Mouse (Mus musculus) right cerebral cortex, adult 2 months (tissue): ENCODE data around the gene Ikzf1.

Source experiments
- DNase-seq, 2 experiments: peaks; one replicate each; pipeline ENCODE4 v3.0.0; 2021 to 2022; ENCODE audit warnings: low spot score in 2 of 2

Gene Ikzf1

GRCm38 (mm10) chr11:11719748-11720147 is 34.9 kb downstream of the Ikzf1 start:
- no peak for DNase-seq

- no peak for DNase-seq
These were observed 40.6 kb downstream of the Ikzf1 start for GRCm38 (mm10) chr11:11725252-11725875.

GRCm38 (mm10) chr11:11725876-11726525 is 41.2 kb downstream of the Ikzf1 start:
- DNase-seq = no peak

- DNase-seq = no peak
These were observed 42.0 kb downstream of the Ikzf1 start for GRCm38 (mm10) chr11:11726807-11727276.

- DNase-seq = no peak
These were observed 43.2 kb downstream of the Ikzf1 start for GRCm38 (mm10) chr11:11727936-11728556.

GRCm38 (mm10) chr11:11729216-11729615 is 44.4 kb downstream of the Ikzf1 start:
- no peak for DNase-seq

- DNase-seq = no peak
These were observed 45.3 kb downstream of the Ikzf1 start for GRCm38 (mm10) chr11:11730062-11730461.

- no peak for DNase-seq
These were observed 46.9 kb downstream of the Ikzf1 start for GRCm38 (mm10) chr11:11731727-11732126.

- no peak for DNase-seq
These were observed 48.4 kb downstream of the Ikzf1 start for GRCm38 (mm10) chr11:11732972-11733770.

- no peak for DNase-seq
These were observed 50.4 kb downstream of the Ikzf1 start for GRCm38 (mm10) chr11:11735155-11735554.

- no peak for DNase-seq
These were observed 52.1 kb downstream of the Ikzf1 start for GRCm38 (mm10) chr11:11736948-11737347.

GRCm38 (mm10) chr11:11737562-11737961 is 52.8 kb downstream of the Ikzf1 start:
- DNase-seq = no peak

GRCm38 (mm10) chr11:11739054-11739453 is 54.3 kb downstream of the Ikzf1 start:
- DNase-seq = no peak

- no peak for DNase-seq
These were observed 55.8 kb downstream of the Ikzf1 start for GRCm38 (mm10) chr11:11740603-11741002.

- no peak for DNase-seq
These were observed 56.8 kb downstream of the Ikzf1 start for GRCm38 (mm10) chr11:11741574-11741973.

- DNase-seq = no peak
These were observed 57.8 kb downstream of the Ikzf1 start for GRCm38 (mm10) chr11:11742626-11743025.

- no peak for DNase-seq
These were observed 59.4 kb downstream of the Ikzf1 start for GRCm38 (mm10) chr11:11744222-11744621.

GRCm38 (mm10) chr11:11751091-11751490 is 66.3 kb downstream of the Ikzf1 start:
- DNase-seq = no peak

GRCm38 (mm10) chr11:11752859-11753258 is 68.1 kb downstream of the Ikzf1 start:
- no peak for DNase-seq

- DNase-seq = no peak
These were observed 73.3 kb downstream of the Ikzf1 start for GRCm38 (mm10) chr11:11758121-11758520.

GRCm38 (mm10) chr11:11758883-11759282 is 74.1 kb downstream of the Ikzf1 start:
- DNase-seq = no peak

GRCm38 (mm10) chr11:11763211-11763666 is 78.4 kb downstream of the Ikzf1 start:
- DNase-seq = no peak
